Mouse (Mus musculus): ENCODE results near the gene Hip1.
A peak's percentile ranks its signal among the peaks of the same experiment; 100 is the strongest.
"Not testable (repeated sequence)": the region's sequence is repeated elsewhere in the genome, so short reads cannot be mapped to it uniquely, and the experiment has no call there.

Gene Hip1

GRCm38 (mm10) chr5:135435039-135435438 is 109.9 kb downstream of the Hip1 start:
- DNase-seq (ENCODE audit: low spot score), result no peak

DNA sequence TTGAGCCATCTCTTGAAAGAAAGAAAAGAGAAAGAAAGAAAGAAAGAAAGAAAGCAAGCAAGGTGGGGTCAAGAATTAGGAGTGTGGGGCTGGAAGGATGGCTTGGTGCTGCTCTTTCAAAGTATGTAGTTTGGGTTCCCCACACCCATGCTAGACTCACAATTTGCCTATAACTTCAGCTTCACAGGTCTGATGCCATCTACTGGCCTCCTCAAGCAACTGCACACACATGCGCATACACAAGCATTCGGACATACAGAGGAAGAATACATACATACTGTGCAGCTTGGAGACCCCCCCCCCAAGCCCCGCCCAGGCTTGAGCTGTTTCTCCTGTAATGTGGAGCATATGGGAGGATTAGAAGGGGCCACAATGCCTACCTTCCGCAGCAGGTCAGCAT is 111.1 kb downstream of the Hip1 start:
- no peak for DNase-seq (ENCODE audit: low spot score)

DNA sequence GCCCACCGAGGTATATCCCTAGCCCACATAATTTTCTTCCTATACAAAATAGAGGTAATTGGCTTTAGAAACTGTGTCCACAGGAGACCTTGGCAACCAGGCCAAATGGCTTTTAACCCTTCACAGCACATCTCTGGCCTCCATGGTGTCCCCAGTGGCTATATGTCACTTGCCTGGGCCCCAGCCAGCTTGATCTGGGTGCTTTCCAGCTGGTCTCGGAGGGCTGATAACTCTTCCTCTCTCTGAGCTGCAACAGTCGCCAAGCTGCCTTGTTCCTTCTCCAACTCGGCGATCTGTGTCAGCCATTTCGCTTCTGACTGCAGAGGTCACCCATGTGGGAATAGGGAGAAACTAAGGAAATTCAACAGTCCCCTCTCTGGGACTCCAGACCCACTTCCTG is 113.8 kb downstream of the Hip1 start:
- DNase-seq (ENCODE audit: low spot score), result no peak

DNA sequence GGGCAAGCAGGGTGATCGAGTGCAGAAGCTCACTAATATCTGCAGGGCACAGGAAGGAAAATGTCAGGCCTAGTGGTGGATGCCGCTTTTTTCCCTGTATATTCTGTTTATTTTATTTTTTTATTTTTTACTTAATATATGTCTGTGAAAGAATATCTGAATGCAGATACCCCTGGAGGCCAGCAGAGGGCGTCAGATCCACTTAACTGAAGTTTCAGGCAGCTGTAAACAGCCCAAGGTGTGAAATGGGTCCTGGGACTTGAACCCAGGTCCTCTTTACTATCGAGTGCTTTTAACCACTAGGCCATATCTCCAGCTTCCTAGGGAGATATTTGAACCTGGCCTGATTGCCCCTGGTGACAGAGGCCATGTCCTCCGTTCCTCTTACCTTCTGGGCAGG is 116.1 kb downstream of the Hip1 start:
- DNase-seq (ENCODE audit: low spot score), result no peak

GRCm38 (mm10) chr5:135410266-135410665 is 134.7 kb downstream of the Hip1 start:
- DNase-seq (ENCODE audit: low spot score), result no peak

DNA sequence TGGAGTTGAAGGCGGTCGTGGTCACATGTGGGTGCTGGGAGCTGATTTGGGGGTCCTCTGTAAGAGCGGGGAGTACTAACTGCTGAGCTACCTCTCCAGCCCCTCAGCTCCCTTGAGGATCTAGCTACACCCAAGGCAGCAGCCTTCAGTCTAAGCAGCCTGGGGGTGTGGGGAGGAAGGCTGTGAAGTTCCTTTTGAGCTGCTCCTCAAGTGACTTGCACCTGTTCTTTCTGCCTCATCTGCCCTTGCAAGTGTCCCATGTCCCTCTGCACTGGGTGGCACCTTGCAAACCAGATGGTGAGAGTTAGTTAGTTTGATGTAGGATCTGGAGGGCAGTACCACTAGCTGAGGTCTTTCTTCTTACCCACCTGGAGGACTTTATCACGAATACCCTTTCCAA is 136.8 kb downstream of the Hip1 start:
- no peak for DNase-seq (ENCODE audit: low spot score)

GRCm38 (mm10) chr5:135405437-135405836 is 139.5 kb downstream of the Hip1 start:
- DNase-seq (ENCODE audit: low spot score), result no peak

GRCm38 (mm10) chr5:135404623-135405022 is 140.3 kb downstream of the Hip1 start:
- no peak for DNase-seq (ENCODE audit: low spot score)

DNA sequence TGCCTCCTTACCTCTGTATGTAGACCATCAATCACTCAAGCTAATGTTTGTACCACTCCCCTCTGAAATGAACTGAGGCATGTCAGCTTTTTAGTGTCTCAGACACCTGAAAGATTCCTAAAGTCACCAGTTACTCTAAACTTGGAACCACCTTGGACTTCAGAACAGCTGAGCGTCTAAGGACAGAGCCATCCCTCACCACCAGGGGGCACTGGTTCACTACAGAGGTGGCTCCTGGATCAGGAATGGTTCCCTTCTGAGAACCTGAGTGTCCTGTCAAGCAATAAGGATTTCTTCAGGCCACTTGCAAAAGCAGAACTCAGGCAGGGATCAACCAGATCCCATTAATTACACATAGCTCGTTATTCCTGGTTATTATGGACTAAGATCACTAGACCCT is 144.7 kb downstream of the Hip1 start:
- peak; percentile 23 for DNase-seq (ENCODE audit: low spot score)

DNA sequence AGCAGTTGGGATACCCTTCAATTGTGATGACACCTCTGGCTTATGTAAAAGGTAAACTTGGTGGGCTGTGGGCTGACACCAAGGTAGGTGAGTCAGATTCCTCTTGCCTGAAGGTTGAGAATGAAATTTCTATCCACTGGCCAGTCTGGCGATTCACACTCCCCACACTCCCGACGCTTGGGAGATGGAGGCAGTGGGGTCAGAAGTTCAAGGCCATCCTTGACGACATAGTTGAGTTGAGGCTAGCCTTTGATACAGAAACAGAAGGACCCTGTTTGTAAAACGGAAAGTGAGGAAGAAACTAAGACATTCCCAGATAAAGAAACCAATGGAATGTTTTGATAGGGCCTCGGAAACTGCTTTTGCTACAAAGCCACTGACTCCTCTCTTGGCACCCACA is 145.5 kb downstream of the Hip1 start:
- DNase-seq (ENCODE audit: low spot score), result no peak

DNA sequence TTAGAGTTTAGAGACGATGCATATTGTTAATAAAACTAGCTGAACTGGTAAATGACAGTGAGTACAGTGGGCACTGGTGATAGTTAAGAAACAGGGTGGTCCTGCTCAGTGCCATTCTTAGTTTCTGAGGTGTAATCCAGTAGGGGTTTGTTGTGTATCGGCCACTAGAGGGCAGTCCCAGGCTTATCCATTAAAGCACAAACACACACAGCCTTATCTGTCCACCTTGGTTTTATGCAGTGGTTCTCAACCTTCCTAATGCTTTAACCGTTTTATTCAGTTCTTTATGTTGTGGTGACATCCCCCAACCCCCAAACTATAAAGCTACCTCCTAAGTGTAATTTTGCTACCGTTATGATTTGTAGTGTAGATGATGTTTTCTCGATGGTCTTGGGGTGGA is 149.1 kb downstream of the Hip1 start:
- no peak for DNase-seq (ENCODE audit: low spot score)

DNA sequence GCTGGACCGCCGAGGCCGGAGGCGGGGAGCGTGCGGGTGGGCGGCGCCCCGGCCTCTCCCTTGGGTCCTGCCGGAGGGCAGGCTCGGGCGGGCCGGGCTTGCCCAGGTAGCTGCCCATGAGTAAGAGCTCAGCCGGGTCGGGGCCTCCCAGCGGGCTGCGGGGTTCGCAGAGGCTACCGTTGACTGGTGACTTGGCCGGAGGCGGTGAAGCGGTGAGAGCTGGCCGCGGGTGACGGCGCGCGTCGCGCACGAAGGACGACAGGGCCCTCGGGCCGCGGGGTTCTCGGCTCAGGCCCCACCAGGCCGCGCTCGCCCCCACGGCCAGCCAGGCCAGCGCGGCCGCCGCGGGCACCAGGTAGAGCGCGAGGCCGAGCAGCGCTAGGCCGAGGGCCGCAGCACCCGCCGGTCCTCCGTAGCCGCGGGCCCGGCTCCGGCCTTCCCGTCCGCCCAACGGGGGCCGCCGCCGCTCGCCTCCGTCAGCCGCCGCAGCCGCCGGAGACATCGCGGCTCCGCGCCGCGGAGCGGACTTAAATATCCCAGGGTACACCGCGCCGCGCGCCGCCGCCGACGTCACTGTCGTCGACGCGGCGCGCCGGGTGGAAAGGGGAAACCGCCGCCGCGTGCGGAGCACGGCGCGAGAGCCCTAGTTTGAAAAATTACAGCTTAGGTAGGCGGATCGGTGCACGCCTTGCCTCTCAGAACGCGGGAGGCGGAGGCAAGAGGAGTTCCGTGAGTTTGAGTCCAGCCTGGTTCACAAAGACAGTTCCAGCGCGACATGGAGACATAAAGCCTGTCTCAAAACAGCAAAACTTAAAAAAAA is 150.7 kb downstream of the Hip1 start, which contains the start of gene Pom121:
Pom121 (minus strand) TSS at position 543 of the 820 bp plus-strand sequence.
- DNase-seq (ENCODE audit: low spot score), result peak; percentile 71

DNA sequence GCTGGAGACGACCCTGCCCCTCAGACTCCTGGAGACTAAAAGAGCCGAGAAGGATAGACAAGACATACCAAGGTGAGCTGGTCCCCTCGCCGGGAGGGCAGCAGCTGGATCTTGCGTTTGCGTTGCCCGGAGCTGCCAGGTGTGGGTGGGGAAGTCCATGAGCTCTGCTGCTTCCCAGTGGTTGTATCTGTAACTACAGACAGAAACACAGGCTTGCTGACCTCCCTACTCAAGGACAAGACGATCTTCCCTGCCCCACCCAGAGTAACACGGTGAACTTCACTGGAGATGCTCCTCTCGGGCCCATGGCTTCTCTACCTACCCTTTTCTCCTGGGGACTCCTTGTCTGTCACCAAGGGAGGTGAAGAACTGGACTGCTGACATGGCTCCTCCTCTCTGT is 161.1 kb downstream of the Hip1 start:
- DNase-seq (ENCODE audit: low spot score), result no peak

GRCm38 (mm10) chr5:135382746-135383145 is 162.2 kb downstream of the Hip1 start:
- no peak for DNase-seq (ENCODE audit: low spot score)

- no peak for DNase-seq (ENCODE audit: low spot score)
Observed at GRCm38 (mm10) chr5:135381356-135381925, 163.5 kb downstream of the Hip1 start.

- DNase-seq (ENCODE audit: low spot score), result no peak
Observed at GRCm38 (mm10) chr5:135380681-135381080, 164.2 kb downstream of the Hip1 start.

- no peak for DNase-seq (ENCODE audit: low spot score)
Observed at GRCm38 (mm10) chr5:135376341-135376740, 168.6 kb downstream of the Hip1 start.

GRCm38 (mm10) chr5:135375167-135375566 is 169.8 kb downstream of the Hip1 start:
- no peak for DNase-seq (ENCODE audit: low spot score)

DNA sequence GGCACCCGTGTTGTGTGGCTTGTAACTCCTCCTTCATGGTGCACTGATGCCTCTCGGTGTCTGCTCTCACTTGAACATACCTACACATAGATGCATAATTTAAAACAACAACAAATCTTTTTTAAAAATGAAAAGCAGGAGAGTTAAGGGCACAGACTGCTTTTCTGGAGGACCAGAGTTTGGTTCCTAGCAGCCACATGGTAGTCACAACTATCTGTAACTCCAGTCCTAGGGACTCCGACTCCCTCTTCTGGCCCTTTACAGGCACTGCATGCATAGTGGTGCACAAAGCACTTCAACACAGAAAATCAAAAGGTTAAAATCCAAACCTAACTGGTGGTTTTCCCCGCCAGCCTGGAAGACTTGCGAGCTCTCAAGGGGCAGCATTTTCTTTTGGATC is 171.3 kb downstream of the Hip1 start:
- no peak for DNase-seq (ENCODE audit: low spot score)

- no peak for DNase-seq (ENCODE audit: low spot score)
Observed at GRCm38 (mm10) chr5:135371195-135371594, 173.7 kb downstream of the Hip1 start.

DNA sequence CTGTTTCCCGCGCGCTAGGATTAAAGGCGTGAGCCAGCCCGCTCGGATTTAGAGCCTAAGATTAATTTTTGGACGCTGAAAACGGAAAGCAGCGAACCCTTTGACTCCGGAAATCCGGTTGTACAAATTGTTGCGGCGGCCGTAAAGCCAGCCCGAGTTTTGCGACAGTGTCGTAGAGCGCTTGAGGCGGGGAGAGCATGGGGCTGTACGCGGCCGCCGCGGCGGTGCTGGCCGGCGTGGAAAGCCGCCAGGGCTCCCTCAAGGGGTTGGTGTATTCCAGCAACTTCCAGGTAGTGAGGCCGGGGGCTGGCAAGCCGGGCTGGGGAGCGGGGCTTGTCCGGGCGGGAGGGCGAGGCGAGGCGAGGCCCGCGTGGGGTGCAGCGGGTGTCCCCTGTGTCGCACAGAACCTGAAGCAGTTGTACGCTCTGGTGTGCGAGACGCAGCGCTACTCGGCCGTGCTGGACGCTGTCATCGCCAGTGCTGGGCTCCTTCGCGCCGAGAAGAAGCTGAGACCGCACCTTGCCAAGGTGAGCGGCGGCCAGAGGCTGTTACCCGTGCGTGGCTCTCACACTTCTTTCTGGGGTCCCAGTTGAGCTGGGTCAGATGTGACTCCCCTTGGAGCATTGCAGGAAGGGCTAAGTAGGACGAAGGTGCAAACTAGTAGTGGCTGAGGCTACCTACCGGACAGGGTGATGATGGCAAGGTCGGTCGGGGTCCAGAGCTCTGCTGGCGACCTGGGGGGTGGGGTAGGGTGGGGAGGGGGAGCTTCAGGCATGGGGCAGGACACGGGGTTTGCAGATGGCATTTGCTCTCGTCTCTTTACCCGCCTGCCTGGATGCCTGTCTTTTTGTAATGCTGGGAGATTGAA is 174.9 kb downstream of the Hip1 start, which contains the start of gene Nsun5:
Nsun5 (plus strand) TSS at position 167 of the 868 bp plus-strand sequence.
- DNase-seq (ENCODE audit: low spot score), result peak; percentile 88

DNA sequence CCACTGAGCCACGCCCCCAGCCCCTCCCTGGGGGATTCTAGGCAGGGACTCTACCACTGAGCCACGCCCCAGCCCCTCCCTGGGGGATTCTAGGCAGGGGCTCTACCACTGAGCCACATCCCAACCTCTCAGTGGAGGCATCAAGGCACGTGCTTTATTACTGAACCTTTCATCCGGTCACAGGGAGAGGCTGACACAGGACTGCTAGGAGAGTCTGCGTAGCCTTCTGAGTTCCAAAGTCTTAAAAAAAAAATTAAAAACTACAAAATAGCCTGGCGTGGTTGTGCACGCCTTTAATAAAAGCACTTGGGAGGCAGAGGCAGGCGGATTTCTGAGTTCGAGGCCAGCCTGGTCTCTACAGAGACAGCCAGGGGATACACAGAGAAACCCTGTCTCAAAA is 175.7 kb downstream of the Hip1 start:
- not testable (repeated sequence) for DNase-seq (ENCODE audit: low spot score)

DNA sequence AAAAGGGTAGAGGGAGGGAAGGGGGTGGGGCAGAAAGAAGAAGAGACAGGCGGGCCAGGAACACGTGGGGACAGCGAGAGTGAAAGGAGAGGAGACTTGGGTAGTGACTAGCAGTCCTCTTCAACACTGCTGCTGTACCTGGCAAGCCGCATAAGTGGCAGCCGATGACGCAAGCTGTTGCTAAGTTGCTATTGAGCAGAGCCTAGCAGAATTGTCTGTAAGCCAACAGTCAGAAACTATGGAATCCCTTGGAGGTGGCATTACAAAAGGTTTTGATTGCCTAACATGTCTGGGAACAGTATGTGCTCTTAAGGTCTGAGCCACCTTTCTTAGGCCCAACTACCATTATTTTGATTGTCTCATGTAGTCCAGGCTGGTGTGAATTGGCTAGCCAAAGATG is 176.6 kb downstream of the Hip1 start:
- DNase-seq (ENCODE audit: low spot score), result no peak
